Mouse (Mus musculus) stomach, postnatal 0 days (tissue): ENCODE data around the gene Cisd3.

ENCODE experiments used
- CTCF ChIP-seq: IDR thresholded peaks from 2 replicates; pipeline ENCODE4 v1.5.1; 2016; ENCODE audit warnings: antibody characterized with exemption, low read depth, mild to moderate bottlenecking, moderate library complexity
- EP300 ChIP-seq: optimal IDR thresholded peaks from 2 replicates; pipeline ENCODE3; 2016; ENCODE audit warnings: antibody characterized with exemption

GRCm38 (mm10) chr11:97668160-97668559 lies 17.5 kb upstream of the Cisd3 start:
- TF ChIP-seq CTCF (no peak), EP300 (no peak)
